Mouse (Mus musculus) WW6 (cell line): Measurements from ENCODE around the gene Fam117a.

ENCODE experiments used
- DNase-seq: peaks from one replicate; pipeline ENCODE4 v3.0.0-alpha.2; 2013; ENCODE audit warnings: low read depth, low spot score

The Fam117a gene

GRCm38 (mm10) chr11:95333209-95333608 lies 3.6 kb upstream of the Fam117a start:
- DNase-seq: no peak

GRCm38 (mm10) chr11:95333805-95334204 lies 3.0 kb upstream of the Fam117a start:
- DNase-seq: no peak

GRCm38 (mm10) chr11:95334448-95335060 lies 2.3 kb upstream of the Fam117a start:
- no peak for DNase-seq

GRCm38 (mm10) chr11:95337129-95337813 lies 453 bp downstream of the Fam117a start:
- DNase-seq: peak; percentile 64

- DNase-seq: no peak
These were observed 1.1 kb downstream of the Fam117a start for GRCm38 (mm10) chr11:95337846-95338342.

GRCm38 (mm10) chr11:95339471-95340021 lies 2.7 kb downstream of the Fam117a start:
- DNase-seq: no peak

- no peak for DNase-seq
These were observed 3.4 kb downstream of the Fam117a start for GRCm38 (mm10) chr11:95340259-95340658.

- no peak for DNase-seq
These were observed 3.8 kb downstream of the Fam117a start for GRCm38 (mm10) chr11:95340664-95341063.

- no peak for DNase-seq
These were observed 6.4 kb downstream of the Fam117a start for GRCm38 (mm10) chr11:95343180-95343579.

GRCm38 (mm10) chr11:95344181-95344580 lies 7.4 kb downstream of the Fam117a start:
- DNase-seq: no peak

GRCm38 (mm10) chr11:95350289-95350688 lies 13.5 kb downstream of the Fam117a start:
- DNase-seq: no peak

GRCm38 (mm10) chr11:95350960-95351359 lies 14.1 kb downstream of the Fam117a start:
- DNase-seq: no peak

GRCm38 (mm10) chr11:95352686-95353085 lies 15.9 kb downstream of the Fam117a start:
- DNase-seq: no peak

GRCm38 (mm10) chr11:95353226-95353625 lies 16.4 kb downstream of the Fam117a start:
- no peak for DNase-seq

GRCm38 (mm10) chr11:95354228-95354944 lies 17.6 kb downstream of the Fam117a start:
- no peak for DNase-seq

GRCm38 (mm10) chr11:95354945-95355660 lies 18.3 kb downstream of the Fam117a start:
- no peak for DNase-seq

GRCm38 (mm10) chr11:95355661-95356011 lies 18.8 kb downstream of the Fam117a start:
- DNase-seq: no peak

GRCm38 (mm10) chr11:95356039-95356438 lies 19.2 kb downstream of the Fam117a start:
- no peak for DNase-seq

GRCm38 (mm10) chr11:95356469-95357273 lies 19.9 kb downstream of the Fam117a start:
- no peak for DNase-seq

GRCm38 (mm10) chr11:95358263-95358662 lies 21.4 kb downstream of the Fam117a start:
- DNase-seq: no peak

- DNase-seq: no peak
These were observed 27.6 kb downstream of the Fam117a start for GRCm38 (mm10) chr11:95364388-95364787.
